Mouse (Mus musculus) embryonic facial prominence, embryonic 10.5 days (tissue): ENCODE results near the gene Mcpt4. TPM values are rescaled to one million over a fixed set of nuclear protein-coding genes. Genes with fewer than 3 reads are reported as not detected.
"Not testable (repeated sequence)": the region's sequence is repeated elsewhere in the genome, so short reads cannot be mapped to it uniquely, and the experiment has no call there.

Experiments used
- DNase-seq: peaks from one replicate; pipeline ENCODE4 v3.0.0-alpha.2; 2017; ENCODE audit warnings: low spot score
- H3K27ac ChIP-seq: fragments of 300-500 bp; sonication (generic); replicated peaks from 2 replicates; pipeline ENCODE4 v1.5.1; 2016; ENCODE audit warnings: mild to moderate bottlenecking
- H3K27me3 ChIP-seq: fragments of 300-500 bp; sonication (generic); replicated peaks from 2 replicates; pipeline ENCODE4 v1.6.1; 2016; ENCODE audit warnings: low read depth, mild to moderate bottlenecking; ENCODE audit not compliant: poor library complexity, severe bottlenecking
- H3K36me3 ChIP-seq: fragments of 300-500 bp; sonication (generic); replicated peaks from 2 replicates; pipeline ENCODE4 v1.6.1; 2016; ENCODE audit warnings: mild to moderate bottlenecking, moderate library complexity
- H3K4me1 ChIP-seq: fragments of 300-500 bp; sonication (generic); 2 replicates; pipeline ENCODE4 v1.6.1; 2016
- H3K4me3 ChIP-seq: fragments of 300-500 bp; sonication (generic); 2 replicates; pipeline ENCODE4 v1.5.1; 2016; ENCODE audit warnings: mild to moderate bottlenecking, moderate library complexity
- H3K9me3 ChIP-seq: fragments of 300-500 bp; sonication (generic); 2 replicates; pipeline ENCODE4 v1.6.1; 2016; ENCODE audit warnings: mild to moderate bottlenecking
- WGBS: fragments of 180-500 bp; shearing (Covaris S2); methylation state at CpG from one replicate; pipeline ENCODE4 v1.1.7; 2016; 5-methylcytosine and 5-hydroxymethylcytosine counted together
- polyA plus RNA-seq: library from polyadenylated mRNA; unstranded; fragments of >200 nt; fragmentation: Nextera tagmentation; extraction: Ambion mirVana; gene quantifications from 2 replicates; pipeline ENCODE4 v1.2.1, GENCODE M21; 2016

Mcpt4 gene
- not detected in 2 replicates for polyA plus RNA-seq

GRCm38 (mm10) chr14:56062213-56062612 lies at the start of gene Mcpt4:
Mcpt4 (minus strand) TSS chr14:56062313.
- H3K9me3 ChIP-seq, H3K27me3 ChIP-seq, H3K27ac ChIP-seq, H3K4me1 ChIP-seq, DNase-seq, H3K4me3 ChIP-seq, H3K36me3 ChIP-seq: not testable (repeated sequence)
- 78% methylated on average over 3 of the region's 3 CpGs for WGBS

- Histone ChIP-seq H3K36me3 (no peaks in the 10 kb centered on the region), H3K27me3 (no peaks in the 10 kb centered on the region), H3K27ac (no peak overlapping the region), H3K9me3 (no peaks in the 10 kb centered on the region), H3K4me3 (no peak overlapping the region), H3K4me1 (no peaks in the 10 kb centered on the region)
- WGBS, result 87% methylated on average over 13 of the region's 13 CpGs
- no peak for DNase-seq
Observed at GRCm38 (mm10) chr14:56105447-56106180, 43.5 kb upstream of the Mcpt4 start.

- Histone ChIP-seq H3K4me3 (no peak overlapping the region), H3K9me3 (no peaks in the 10 kb centered on the region), H3K36me3 (no peaks in the 10 kb centered on the region), H3K27ac (no peak overlapping the region), H3K27me3 (no peaks in the 10 kb centered on the region), H3K4me1 (no peaks in the 10 kb centered on the region)
- 89% methylated on average over 5 of the region's 5 CpGs for WGBS
- no peak for DNase-seq
Observed at GRCm38 (mm10) chr14:56105016-56105415, 42.9 kb upstream of the Mcpt4 start.

GRCm38 (mm10) chr14:56103452-56103851 lies 41.3 kb upstream of the Mcpt4 start:
- Histone ChIP-seq H3K4me1 (no peaks in the 10 kb centered on the region), H3K36me3 (no peaks in the 10 kb centered on the region), H3K27me3 (no peaks in the 10 kb centered on the region), H3K4me3 (no peak overlapping the region), H3K9me3 (no peaks in the 10 kb centered on the region), H3K27ac (no peak overlapping the region)
- no peak for DNase-seq
- WGBS, result 80% methylated on average over 3 of the region's 3 CpGs

- Histone ChIP-seq H3K9me3 (no peaks in the 10 kb centered on the region), H3K36me3 (no peaks in the 10 kb centered on the region), H3K4me3 (no peak within 1 kb of the TSS), H3K4me1 (no peaks in the 10 kb centered on the region), H3K27ac (no peak within 1 kb of the TSS), H3K27me3 (no peaks in the 10 kb centered on the region)
- no peak for DNase-seq
- 81% methylated on average over 10 of the region's 10 CpGs for WGBS
Observed at GRCm38 (mm10) chr14:56102386-56102785, 40.3 kb upstream of the Mcpt4 start, which contains the start of gene Ctsg. Ctsg (minus strand) TSS chr14:56102574.

- DNase-seq, result no peak
- Histone ChIP-seq H3K27ac (no peak overlapping the region), H3K4me3 (no peak overlapping the region), H3K27me3 (no peaks in the 10 kb centered on the region), H3K9me3 (no peaks in the 10 kb centered on the region), H3K36me3 (no peaks in the 10 kb centered on the region), H3K4me1 (no peaks in the 10 kb centered on the region)
- 80% methylated on average over 4 of the region's 4 CpGs for WGBS
Observed at GRCm38 (mm10) chr14:56098940-56099339, 36.8 kb upstream of the Mcpt4 start.

GRCm38 (mm10) chr14:56097597-56097996 lies 35.5 kb upstream of the Mcpt4 start:
- Histone ChIP-seq H3K27ac (no peak overlapping the region), H3K9me3 (no peaks in the 10 kb centered on the region), H3K27me3 (no peaks in the 10 kb centered on the region), H3K36me3 (no peaks in the 10 kb centered on the region), H3K4me1 (no peaks in the 10 kb centered on the region), H3K4me3 (no peak overlapping the region)
- 79% methylated on average over 1 of the region's 1 CpGs for WGBS
- DNase-seq, result no peak

GRCm38 (mm10) chr14:56093353-56093752 lies 31.2 kb upstream of the Mcpt4 start:
- Histone ChIP-seq H3K4me3 (no peak overlapping the region), H3K36me3 (no peaks in the 10 kb centered on the region), H3K27me3 (no peaks in the 10 kb centered on the region), H3K27ac (no peak overlapping the region), H3K4me1 (no peaks in the 10 kb centered on the region), H3K9me3 (no peaks in the 10 kb centered on the region)
- DNase-seq, result no peak
- WGBS, result 79% methylated on average over 2 of the region's 2 CpGs

- Histone ChIP-seq H3K36me3 (no peaks in the 10 kb centered on the region), H3K9me3 (no peaks in the 10 kb centered on the region), H3K4me3 (no peak overlapping the region), H3K4me1 (no peaks in the 10 kb centered on the region), H3K27ac (no peak overlapping the region), H3K27me3 (no peaks in the 10 kb centered on the region)
- WGBS, result 74% methylated on average over 3 of the region's 3 CpGs
- DNase-seq, result no peak
Observed at GRCm38 (mm10) chr14:56086711-56087110, 24.6 kb upstream of the Mcpt4 start.

GRCm38 (mm10) chr14:56085167-56085566 lies 23.1 kb upstream of the Mcpt4 start, which contains the start of gene Mcpt8:
Mcpt8 (minus strand) TSS chr14:56085273.
- DNase-seq, result no peak
- Histone ChIP-seq H3K4me1 (no peaks in the 10 kb centered on the region), H3K27ac (no peak within 1 kb of the TSS), H3K9me3 (no peaks in the 10 kb centered on the region), H3K4me3 (no peak within 1 kb of the TSS), H3K27me3 (no peaks in the 10 kb centered on the region), H3K36me3 (no peaks in the 10 kb centered on the region)
- WGBS, result 98% methylated on average over 2 of the region's 2 CpGs

GRCm38 (mm10) chr14:56082016-56082415 lies 19.9 kb upstream of the Mcpt4 start:
- Histone ChIP-seq H3K4me3 (no peak overlapping the region), H3K9me3 (no peaks in the 10 kb centered on the region), H3K36me3 (no peaks in the 10 kb centered on the region), H3K4me1 (no peaks in the 10 kb centered on the region), H3K27me3 (no peaks in the 10 kb centered on the region), H3K27ac (no peak overlapping the region)
- DNase-seq, result no peak
- 87% methylated on average over 4 of the region's 4 CpGs for WGBS

GRCm38 (mm10) chr14:56057722-56058121 lies 4.4 kb downstream of the Mcpt4 start:
- Histone ChIP-seq H3K9me3 (no peaks in the 10 kb centered on the region), H3K27me3 (no peaks in the 10 kb centered on the region), H3K4me1 (no peaks in the 10 kb centered on the region), H3K4me3 (no peak overlapping the region), H3K36me3 (no peaks in the 10 kb centered on the region), H3K27ac (no peak overlapping the region)
- WGBS, result 85% methylated on average over 4 of the region's 4 CpGs
- DNase-seq, result no peak

- Histone ChIP-seq H3K4me1 (no peaks in the 10 kb centered on the region), H3K27me3 (no peaks in the 10 kb centered on the region), H3K36me3 (no peaks in the 10 kb centered on the region), H3K27ac (no peak overlapping the region), H3K9me3 (no peaks in the 10 kb centered on the region), H3K4me3 (no peak overlapping the region)
- no peak for DNase-seq
- 84% methylated on average over 3 of the region's 3 CpGs for WGBS
Observed at GRCm38 (mm10) chr14:56055408-56055807, 6.7 kb downstream of the Mcpt4 start.
